Mouse (Mus musculus) thymus, postnatal 10 days (tissue): ENCODE data around the gene Gpr137.

Experiments
- DNase-seq, 2 experiments: peaks; one replicate each; pipeline ENCODE4 v3.0.0; 2021; ENCODE audit warnings: low spot score in 2 of 2

Gpr137 gene

GRCm38 (mm10) chr19:6941372-6942248, 670 bp downstream of the Gpr137 start, which contains the start of gene Bad:
Gene Bad (plus strand): TSS chr19:6941861.
- DNase-seq: peak; percentile 86 to 95

GRCm38 (mm10) chr19:6940396-6941351, 1.6 kb downstream of the Gpr137 start:
- DNase-seq: peak; percentile 26 to 41

- no peak for DNase-seq
Observed at GRCm38 (mm10) chr19:6939106-6940002, 2.9 kb downstream of the Gpr137 start.

GRCm38 (mm10) chr19:6937541-6938465, 4.5 kb downstream of the Gpr137 start:
- no peak for DNase-seq

- DNase-seq: peak in 1 of 2 experiments; percentile 51
Observed at GRCm38 (mm10) chr19:6936299-6936698, 6.0 kb downstream of the Gpr137 start.

- no peak for DNase-seq
Observed at GRCm38 (mm10) chr19:6934195-6934977, 7.9 kb downstream of the Gpr137 start, which contains the start of gene Kcnk4. Gene Kcnk4 (minus strand): TSS chr19:6934515.

GRCm38 (mm10) chr19:6933436-6934194, 8.7 kb downstream of the Gpr137 start:
- no peak for DNase-seq

GRCm38 (mm10) chr19:6933102-6933435, 9.2 kb downstream of the Gpr137 start:
- DNase-seq: no peak

GRCm38 (mm10) chr19:6932018-6932417, 10.3 kb downstream of the Gpr137 start:
- no peak for DNase-seq

- DNase-seq: no peak
Observed at GRCm38 (mm10) chr19:6931002-6931401, 11.3 kb downstream of the Gpr137 start.

GRCm38 (mm10) chr19:6928080-6928479, 14.2 kb downstream of the Gpr137 start:
- DNase-seq: no peak

- no peak for DNase-seq
Observed at GRCm38 (mm10) chr19:6926559-6927255, 15.6 kb downstream of the Gpr137 start.

- no peak for DNase-seq
Observed at GRCm38 (mm10) chr19:6925611-6926329, 16.5 kb downstream of the Gpr137 start.

- DNase-seq: no peak
Observed at GRCm38 (mm10) chr19:6925307-6925573, 17.0 kb downstream of the Gpr137 start, which contains the start of gene Catsperz. Gene Catsperz (minus strand): TSS chr19:6925380.

- peak; percentile 66 to 90 for DNase-seq
Observed at GRCm38 (mm10) chr19:6924461-6925306, 17.6 kb downstream of the Gpr137 start.

- DNase-seq: no peak
Observed at GRCm38 (mm10) chr19:6922901-6923735, 19.2 kb downstream of the Gpr137 start.
